Mouse (Mus musculus): ENCODE measurements around the gene Sh3bgr. TPM values are rescaled to one million over a fixed set of nuclear protein-coding genes. Genes with fewer than 3 reads are reported as not detected.

Gene Sh3bgr
- total RNA-seq, 2 experiments from 2014 or later = 413 to 439 TPM

DNA sequence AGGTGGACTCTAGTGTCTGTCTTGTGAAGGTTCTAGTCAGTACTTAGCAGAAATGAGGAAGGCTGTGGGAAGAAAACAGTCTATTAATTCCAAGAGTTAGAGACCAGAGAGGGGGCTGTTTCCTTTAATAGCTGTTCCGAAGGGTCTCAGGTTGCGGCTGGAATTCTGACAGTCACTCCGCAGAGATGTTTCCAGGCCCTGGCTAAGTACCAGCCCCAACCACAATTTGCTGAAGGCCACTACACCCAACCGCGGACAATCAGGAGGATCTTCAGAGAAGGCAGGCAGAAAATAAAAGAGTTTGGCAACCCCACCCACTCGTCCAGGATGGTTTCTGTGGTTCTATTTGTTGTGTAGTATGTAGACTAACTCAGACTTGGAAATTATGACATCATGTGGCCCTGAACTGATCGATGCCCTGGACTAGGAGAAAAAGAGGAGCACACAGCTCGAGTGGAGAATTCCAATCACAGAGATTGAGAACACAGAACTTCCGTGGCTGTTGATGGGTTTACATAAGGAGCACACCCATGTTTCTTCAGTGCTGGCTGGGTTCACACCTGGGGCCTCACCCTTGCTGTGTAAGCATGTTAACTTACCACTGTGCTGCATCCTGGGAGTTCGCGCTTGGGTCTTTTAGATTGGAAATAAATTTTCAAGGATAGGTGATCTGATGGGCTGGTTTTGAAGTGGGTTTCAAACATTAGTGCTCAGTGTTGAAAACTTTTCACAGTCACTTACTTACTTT lies 1.4 kb downstream of the Sh3bgr start:
- DNase-seq (ENCODE audit: low spot score) = no peak

DNA sequence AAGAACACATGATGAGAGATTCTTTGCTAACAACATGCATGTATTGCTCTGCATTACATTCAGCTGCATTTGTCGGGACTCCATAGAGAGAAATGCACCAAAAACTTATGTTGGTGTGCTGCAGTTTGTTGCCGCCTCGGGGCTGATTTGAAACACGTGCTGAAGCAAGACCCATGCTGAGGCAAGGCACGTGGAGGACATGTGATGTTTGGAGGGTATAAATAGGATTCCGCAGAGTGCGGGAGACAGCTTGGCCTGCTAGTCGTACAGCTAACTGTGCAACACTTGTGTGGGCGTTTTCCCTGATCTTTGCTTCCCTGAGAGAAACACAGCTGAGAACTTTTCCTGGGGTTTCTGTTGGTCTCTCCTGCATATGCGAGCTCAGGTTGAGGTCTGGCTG lies 9.5 kb downstream of the Sh3bgr start:
- DNase-seq (ENCODE audit: low spot score) = no peak
- intact Hi-C loops (cut with DNase I) = no loop called here

More for the DNA sequence above, 1.4 kb downstream of the Sh3bgr start:
- intact Hi-C loops (cut with DNase I) = no loop called here

DNA sequence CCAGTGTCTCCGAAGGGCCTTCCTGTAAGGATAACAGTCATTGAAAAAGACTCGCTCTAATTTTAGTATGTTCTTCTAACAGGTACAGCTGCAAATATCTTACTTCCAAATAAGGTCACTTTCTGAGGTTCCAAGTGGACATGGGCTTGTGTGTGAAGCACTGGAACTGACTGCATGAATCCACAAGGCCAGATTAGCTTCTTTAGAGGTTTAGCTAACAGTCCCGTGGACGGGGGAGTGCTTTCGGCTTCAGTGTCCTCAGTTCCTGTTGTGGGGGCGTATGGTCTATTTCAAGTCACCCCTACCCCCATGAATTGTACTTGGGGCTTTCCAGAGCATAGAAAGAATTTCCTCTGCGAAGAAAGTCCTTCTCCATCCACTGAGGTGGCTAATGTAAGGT lies 10.6 kb downstream of the Sh3bgr start:
- intact Hi-C loops (cut with DNase I) = no loop called here
- no peak for DNase-seq (ENCODE audit: low spot score)

DNA sequence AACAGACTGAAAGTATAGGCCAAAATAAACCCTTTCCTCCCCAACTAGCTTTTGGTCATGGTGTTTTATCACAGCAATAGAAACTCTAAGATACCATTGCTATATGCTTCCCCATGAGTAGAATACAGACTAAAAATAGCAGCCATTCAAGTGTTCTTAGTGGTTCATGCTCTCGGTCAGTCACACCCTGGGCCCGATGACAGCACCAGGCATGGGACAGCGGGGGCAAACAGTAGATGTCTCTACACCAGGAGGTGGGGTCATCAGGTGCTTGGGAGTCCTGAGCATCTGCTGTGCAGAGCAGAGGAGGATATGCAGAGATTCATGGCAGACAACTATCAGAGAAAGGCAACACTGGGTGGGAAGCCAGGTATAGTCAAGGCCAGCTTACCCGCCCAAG lies 12.8 kb downstream of the Sh3bgr start:
- intact Hi-C loops (cut with DNase I) = no loop called here
- DNase-seq (ENCODE audit: low spot score) = no peak

DNA sequence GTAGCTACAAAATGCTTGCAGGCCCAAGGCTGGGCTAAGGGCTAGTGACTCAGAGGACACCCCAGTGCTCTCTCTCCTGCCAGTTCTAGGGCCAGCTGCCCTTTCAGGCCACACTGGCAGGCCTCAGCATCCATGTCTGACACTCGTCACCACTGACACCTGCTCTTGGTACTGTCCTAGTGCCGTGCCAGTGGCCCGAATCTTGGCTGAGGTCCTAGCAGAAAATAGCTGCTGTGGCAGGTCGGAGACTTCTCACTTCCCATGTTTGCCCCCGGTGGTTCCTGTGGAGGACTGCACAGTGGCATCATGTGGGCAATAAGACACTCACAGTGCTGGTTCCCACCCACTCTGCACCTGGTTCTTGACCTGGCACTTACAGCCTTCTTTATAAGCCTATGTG lies 21.2 kb downstream of the Sh3bgr start:
- DNase-seq (ENCODE audit: low spot score) = peak; percentile 40
- intact Hi-C loops (cut with DNase I) = no loop called here

DNA sequence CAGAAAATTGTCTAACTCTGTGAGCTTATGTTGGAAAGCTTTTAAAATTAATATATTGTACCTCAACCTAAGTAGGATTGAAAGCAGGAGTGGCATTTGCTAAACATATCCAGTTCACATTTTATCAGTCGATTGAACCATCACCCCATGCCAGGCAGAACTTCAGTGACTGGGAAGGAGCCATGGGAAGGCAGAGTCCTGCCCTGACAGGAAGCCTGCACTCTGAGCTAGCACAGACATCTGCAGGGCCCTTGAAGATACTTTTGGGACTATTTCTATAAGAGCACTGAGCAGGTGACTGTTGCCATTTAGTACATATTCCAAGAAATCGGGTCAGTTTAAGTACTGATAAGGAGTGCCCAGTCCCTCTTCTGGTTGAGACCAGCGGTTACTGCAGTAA lies 21.7 kb downstream of the Sh3bgr start:
- DNase-seq (ENCODE audit: low spot score) = no peak
- intact Hi-C loops (cut with DNase I) = no loop called here

DNA sequence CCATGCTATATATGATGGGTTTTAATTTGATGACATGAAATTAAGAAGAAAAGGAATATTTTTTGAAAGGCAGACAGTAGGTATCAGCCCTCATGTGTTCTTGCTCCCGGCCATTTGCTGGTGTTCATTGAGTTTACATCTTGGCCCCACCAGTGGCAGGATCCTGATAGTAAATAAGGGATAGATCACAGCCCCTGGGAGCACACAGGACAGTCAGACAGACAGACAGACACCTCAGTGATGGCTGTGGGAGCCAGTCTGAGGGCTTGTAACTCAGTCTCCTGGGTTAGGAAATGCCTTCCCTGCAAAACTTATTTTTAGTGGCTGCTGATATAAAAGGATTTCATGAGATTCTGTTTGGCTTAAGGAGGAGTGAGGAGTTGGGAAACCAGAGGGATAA lies 22.2 kb downstream of the Sh3bgr start:
- intact Hi-C loops (cut with DNase I) = no loop called here
- DNase-seq (ENCODE audit: low spot score) = no peak

DNA sequence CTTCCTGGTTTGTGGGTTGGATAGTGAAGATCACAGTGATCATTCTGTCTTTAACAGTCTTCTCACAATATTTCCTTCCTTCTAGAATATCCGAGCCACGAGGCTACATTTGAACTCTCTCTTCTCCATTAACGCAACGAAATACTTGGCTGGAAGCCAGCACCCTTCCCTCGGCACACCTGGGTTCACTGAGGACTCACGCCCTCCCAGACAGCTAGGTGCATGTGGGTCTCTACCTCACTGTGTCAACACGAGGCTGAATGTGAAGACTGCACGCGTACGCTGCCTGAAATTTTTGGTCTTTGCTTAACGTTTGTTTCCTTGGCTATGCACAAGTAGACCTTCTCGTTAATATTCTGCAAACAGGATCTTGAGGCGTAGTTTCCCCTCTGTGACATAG lies 28.2 kb downstream of the Sh3bgr start:
- intact Hi-C loops (cut with DNase I) = no loop called here

DNA sequence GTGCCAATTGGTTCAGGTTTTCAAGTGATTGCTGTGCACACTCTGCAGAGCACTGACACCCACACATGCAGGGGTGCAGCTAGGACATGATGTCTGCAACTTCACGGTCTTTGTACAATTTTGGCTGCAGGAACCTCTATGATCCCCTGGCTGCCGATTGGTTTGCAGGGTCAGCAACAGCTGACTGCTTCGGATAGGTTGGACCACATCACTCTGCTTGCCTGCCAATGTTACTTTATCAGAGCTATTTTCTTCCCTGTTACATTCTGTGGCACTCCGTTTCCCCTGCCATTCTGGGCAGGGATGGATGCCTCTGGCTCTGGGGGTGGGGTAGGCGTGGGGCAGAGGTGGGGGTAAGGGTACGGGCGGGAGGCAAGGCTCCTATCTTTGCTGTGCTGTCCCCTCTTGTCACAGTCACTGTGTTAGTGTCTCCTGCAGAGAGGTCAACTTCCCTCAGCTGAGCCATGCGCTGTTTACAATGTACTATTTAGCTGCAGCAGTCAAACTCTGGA lies 28.9 kb downstream of the Sh3bgr start:
- intact Hi-C loops (cut with DNase I) = no loop called here
- no peak for DNase-seq (ENCODE audit: low spot score)

More for the DNA sequence above, 28.2 kb downstream of the Sh3bgr start:
- no peak for DNase-seq (ENCODE audit: low spot score)

DNA sequence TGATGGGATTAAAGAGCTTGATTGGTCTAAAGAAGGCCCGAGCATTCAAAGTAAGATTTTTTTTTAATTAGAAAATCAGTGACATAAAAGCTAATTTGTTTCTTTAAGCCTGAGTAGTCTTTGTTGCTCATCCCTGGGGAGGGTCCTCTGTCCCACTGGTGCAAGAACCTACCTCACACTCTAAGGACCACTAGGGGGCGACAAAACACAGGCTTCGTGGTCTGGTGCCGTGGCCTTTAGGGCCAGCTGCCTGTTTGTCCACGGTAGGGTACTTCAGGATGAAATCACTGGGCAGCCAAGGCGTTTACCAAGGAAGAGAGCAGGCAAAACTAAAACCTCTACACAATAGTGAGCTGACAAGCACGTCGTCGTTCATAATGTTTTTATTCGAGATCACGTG lies 30.2 kb downstream of the Sh3bgr start:
- intact Hi-C loops (cut with DNase I) = loop anchor here (1.0 kb wide), 1 partner anchor 111 kb away; no protein-coding TSS in a partner anchor
- no peak for DNase-seq (ENCODE audit: low spot score)

DNA sequence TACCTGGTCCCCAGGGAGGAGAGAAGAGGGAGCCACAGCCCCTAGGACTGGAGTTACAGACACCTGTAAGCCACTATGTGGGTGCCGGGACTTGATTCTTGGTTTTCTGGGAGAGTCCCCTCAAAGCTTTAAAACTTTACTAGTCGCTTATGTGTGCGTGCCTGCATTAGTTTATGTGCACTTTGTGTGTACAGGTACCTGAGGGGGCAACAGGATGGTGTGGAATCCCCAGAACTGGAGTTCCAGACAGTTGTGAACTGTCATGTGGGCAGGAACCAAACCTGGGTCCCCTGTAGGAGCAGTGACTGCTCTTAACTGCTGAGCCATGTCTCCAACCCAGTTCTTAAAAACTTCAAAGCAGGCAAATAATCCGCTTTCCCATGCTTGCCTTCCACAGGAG lies 31.0 kb downstream of the Sh3bgr start:
- intact Hi-C loops (cut with DNase I) = no loop called here
- DNase-seq (ENCODE audit: low spot score) = no peak

DNA sequence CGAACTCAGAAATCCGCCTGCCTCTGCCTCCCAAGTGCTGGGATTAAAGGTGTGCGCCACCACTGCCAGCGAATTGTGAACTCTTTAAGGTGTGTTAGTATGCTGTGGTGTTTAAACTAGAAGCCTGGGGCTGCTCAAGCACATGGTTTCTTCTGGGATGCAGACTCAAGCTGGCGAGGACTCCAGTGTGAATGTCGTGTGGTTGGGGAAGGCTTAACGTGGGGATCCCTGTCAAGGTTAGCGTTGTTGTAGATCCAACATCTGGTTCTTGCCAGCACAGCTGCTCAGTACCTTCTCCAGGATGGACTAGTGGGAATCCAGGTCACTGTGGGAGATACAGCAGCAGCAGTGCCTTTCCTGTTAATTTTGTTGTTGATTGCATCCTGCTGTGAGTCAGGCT lies 31.7 kb downstream of the Sh3bgr start:
- intact Hi-C loops (cut with DNase I) = no loop called here
- no peak for DNase-seq (ENCODE audit: low spot score)

DNA sequence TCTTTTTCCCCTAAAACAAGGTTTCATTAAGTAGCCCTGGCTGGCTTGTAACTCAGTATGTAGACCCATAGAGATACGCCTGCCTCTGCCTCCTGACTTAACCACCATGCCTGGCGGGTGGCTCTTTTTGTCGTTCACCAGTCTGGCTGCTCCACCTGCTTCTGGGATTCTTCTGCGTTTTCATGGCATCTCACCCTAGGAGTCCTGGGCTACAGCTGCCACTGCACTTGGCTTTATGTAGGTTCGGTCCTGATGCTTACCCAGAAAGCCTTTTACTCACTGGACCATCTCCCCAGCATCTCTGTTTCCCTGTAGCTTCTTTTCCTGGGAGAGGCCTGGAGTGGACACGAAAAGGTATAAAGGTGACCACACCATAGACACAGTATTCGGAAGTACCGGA lies 33.7 kb downstream of the Sh3bgr start:
- intact Hi-C loops (cut with DNase I) = no loop called here
- no peak for DNase-seq (ENCODE audit: low spot score)

DNA sequence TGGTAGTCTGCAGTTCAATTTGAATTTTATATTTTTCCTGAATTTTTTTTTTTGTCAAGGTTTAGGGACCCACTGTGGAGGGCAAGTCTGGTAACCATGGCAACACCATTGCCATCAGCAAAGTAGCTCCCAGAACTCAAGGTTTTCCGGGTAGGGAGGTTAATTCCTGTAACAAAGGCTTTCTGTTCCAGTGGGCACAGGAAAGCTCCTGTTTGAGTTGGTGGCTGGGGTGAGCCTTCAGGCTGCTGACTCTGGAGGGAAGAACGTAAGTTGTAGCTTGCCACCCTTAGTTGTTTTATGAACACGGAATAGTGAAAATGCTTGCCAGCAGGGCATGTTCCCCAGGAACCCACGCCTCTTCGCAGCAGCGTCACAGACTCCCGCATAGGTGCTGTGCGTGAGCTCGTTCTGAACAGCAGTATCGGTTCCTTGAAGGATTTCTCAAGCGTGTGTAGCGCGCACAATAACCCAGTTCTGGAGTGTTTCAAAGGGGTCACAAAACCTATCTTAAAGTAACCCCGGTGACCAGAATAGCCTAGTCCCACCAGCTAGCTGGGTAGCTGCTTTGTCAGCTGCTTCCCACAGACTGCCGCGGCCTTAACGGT lies 35.2 kb downstream of the Sh3bgr start, which contains the start of gene B3galt5:
B3galt5 (plus strand) TSS at position 436 of the 605 bp plus-strand sequence.
- intact Hi-C loops (cut with DNase I) = no loop called here

DNA sequence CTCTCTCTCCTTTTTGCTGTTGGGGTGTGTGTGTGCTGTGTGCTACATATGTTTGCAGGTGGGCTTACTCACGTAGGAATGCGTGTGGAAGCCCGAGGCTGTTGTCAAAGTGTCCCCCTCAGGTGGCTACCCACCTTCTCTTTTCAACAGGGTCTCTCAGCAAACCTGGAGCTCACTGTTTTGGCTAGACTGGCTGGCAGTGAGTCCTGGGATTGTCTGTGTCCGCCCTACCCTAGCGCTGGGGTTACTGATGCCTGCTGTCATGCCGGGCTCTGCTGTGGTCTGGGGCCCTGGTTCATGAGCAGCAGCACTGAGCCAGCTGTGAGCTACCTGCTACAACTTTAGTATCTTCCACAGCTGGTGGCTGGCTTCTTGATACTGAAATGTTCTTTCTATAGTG lies 44.2 kb downstream of the Sh3bgr start:
- intact Hi-C loops (cut with DNase I) = no loop called here
- no peak for DNase-seq (ENCODE audit: low spot score)

More for the DNA sequence above, 35.2 kb downstream of the Sh3bgr start, which contains the start of gene B3galt5:
- DNase-seq (ENCODE audit: low spot score) = no peak

DNA sequence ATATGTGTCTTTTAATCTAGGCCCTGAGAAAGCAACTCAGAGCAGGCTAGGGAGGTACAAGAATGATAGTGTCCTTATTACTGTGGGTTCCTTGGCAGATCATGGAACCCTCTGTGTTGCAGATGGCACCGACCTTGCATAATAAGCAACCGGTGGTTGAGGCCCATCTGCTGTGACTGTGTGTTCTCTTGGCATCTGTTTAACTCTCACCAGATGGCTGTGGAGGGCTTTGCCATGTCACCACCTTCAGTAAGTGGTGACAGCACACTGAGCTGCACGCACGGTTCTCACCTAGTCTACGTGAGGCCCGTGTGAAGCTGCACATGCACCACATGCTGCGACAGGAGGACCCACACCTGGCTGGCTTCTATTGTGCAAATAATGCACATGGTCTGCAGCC lies 49.4 kb downstream of the Sh3bgr start:
- intact Hi-C loops (cut with DNase I) = loop anchor here (5.0 kb wide), 1 partner anchor 78 kb away; no protein-coding TSS in a partner anchor
- no peak for DNase-seq (ENCODE audit: low spot score)

DNA sequence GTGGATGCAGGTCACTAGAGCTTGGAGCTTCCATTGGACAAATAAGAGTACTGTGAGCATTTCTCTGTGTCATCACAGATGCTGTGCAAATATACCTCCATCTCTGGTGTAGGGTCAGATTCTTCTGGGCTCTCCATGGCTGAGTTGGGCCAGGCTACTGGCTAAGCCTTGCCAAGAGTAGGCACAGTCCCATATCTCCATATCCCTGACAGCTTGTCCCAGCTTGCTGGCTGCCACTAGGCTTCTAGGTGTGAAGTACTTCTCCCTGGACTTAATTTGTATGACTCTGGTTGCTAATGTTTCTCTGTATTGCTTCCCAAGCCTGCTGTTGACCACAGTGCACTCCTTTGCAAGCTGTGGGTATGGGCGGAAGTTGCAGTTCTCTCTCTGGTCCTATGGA lies 51.9 kb downstream of the Sh3bgr start:
- intact Hi-C loops (cut with DNase I) = loop anchor here (5.0 kb wide), 1 partner anchor 75 kb away; no protein-coding TSS in a partner anchor
- no peak for DNase-seq (ENCODE audit: low spot score)

DNA sequence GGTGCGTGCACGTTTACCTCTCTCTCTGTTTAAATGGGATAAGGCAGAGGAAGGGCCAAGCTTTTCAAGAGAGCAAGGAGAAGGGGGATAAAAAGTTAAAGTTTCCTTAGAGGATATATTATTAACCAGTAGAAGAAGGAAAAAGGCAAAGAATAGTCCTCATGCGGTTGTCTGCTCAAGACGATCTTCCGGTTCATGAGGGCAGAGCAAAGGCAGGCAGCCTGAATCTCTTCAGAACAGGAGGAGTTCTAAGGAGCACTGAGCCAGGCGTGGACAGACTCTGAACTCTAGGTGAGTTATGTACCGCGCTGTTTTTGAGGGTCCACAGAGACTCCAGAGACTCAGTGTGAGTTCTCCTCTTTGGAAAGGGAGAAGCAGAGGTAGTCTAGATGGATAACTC lies 58.2 kb downstream of the Sh3bgr start:
- intact Hi-C loops (cut with DNase I) = no loop called here
- DNase-seq (ENCODE audit: low spot score) = no peak

DNA sequence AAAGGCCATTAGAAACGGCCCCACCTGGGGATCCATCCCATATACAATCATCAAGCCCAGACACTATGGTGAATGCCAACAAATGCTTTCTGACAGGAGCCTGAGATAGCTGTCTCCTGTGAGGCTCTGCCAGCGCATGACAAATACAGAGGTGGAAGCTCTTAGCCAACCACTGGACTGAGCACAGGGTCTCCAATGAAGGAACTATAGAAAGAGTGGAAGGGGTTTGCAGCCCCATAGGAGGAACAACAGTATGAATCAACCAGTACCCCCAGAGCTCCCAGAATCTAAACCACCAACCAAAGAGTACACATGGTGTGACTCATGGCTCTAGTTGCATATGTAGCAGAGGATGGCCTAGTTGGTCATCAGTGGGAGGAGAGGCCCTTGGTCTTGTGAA lies 71.5 kb downstream of the Sh3bgr start:
- DNase-seq (ENCODE audit: low spot score) = no peak
- intact Hi-C loops (cut with DNase I) = no loop called here

DNA sequence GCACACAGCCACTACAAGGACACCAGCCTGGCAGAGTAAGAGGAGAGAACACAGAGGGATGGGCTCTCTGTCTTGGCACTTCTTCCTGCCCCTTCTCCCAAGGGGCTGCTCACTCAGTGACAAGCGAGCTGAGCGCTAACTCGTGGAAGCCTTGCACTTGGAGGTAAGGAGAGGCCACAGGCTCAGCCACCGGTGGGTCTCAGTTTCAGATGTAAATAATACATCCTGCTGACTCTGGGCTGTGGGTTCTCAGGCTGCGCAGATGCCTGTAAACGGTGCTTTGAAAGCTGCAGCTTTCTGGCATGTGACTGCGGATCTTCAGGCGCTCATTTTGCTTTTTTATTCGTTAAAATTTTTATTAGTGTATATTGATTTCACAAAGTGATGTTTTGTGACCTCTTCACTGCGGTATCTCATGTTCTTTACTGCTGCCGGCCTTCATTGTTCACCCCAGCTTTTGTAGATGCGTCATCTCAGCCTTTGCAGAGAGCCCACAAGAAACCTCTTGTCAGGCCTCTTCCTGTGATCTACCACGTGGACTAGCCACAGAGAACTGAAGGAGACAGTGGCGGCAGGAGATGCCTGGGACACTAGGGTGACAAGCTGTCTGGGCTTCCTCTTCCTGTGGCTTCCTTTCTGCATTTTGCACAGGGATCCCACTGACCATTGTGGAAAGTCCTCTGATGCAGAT lies 72.8 kb downstream of the Sh3bgr start:
- intact Hi-C loops (cut with DNase I) = no loop called here
- no peak for DNase-seq (ENCODE audit: low spot score)

DNA sequence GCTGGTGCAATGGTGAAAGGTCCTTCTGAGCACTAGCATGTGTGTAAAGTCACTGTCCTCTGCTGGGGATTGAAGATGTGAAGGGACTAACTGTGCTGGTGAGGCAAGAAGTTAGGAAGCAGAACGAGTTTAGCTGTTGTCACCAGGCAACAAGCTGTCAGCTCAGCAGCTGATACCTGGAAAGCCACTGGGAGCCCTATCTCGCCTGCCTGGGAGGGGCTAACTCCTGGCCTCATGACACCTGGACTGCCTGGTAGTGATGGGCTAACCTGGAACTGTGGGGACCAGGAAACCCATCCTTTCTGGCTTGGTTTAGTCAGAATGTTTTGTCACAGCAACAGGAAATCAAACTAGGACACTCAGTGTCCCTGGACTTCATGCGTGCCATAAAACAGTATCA lies 76.3 kb downstream of the Sh3bgr start:
- intact Hi-C loops (cut with DNase I) = no loop called here
- DNase-seq (ENCODE audit: low spot score) = no peak
